ENCODE assay signal across 17 mouse cellular contexts in genomic region chr11:4318011-4318410, GRCm38 (mm10).
DNase-seq lines count a peak whose midpoint lies in the region; ATAC-seq lines count a peak whose summit lies in the region.
"Had no signal": no experiment of that assay in that cellular context is flagged by ENCODE, and none has a peak within 500 bp of the region (broad histone marks: within the 10 kb centered on the region; RNA-seq: fewer than 3 reads in every experiment).

No protein-coding gene starts in this region.

- DNase-seq in heart, adult 11 months: peak; percentile 37
- no peak for DNase-seq in heart, postnatal 14 days
- peak; percentile 58 for DNase-seq in CD4-positive helper T cell, adult 2 months (ENCODE audit: low read depth, low spot score)
- peak; percentile 32 for DNase-seq in naive thymus-derived CD4-positive, alpha-beta T cell, adult 2 months (ENCODE audit: low read depth)
- no peak for DNase-seq in neural tube, embryonic 10.5 days (ENCODE audit: extremely low spot score, low spot score)
- no peak for DNase-seq in spleen, postnatal 4 days (ENCODE audit: low spot score in 2 of 2)
- DNase-seq: adrenal gland, adult 8-10 months; adrenal gland, postnatal 36 days; B cell, adult 2 months; cerebellum, adult 11 months; cerebellum, adult 8-10 months; forebrain, postnatal 0 days; gastrocnemius, postnatal 14 days; heart, postnatal 10 days had no signal

- ATAC-seq in common myeloid progenitor, adult 5-6 weeks (replicated peaks; ENCODE audit: low read depth, poor library complexity, severe bottlenecking): 0 out of 2 replicates have a peak, but pooled peaks have one; percentile 11
- ATAC-seq: forebrain, postnatal 0 days; hindbrain, postnatal 0 days; intestine, embryonic 16.5 days had no signal

- intact Hi-C loops in heart, postnatal 14 days (cut with DNase I): no loop called here

Comparison
In these comparisons a context has a peak if more than half of its experiments do, and no peak if none do; other contexts are left out.
1. DNase-seq: peak in heart, adult 11 months (single experiment), CD4-positive helper T cell, adult 2 months (single experiment) and naive thymus-derived CD4-positive, alpha-beta T cell, adult 2 months (single experiment); none in heart, postnatal 14 days (0 of 2), neural tube, embryonic 10.5 days (single experiment) and spleen, postnatal 4 days (0 of 2).